Comparison of ENCODE assay signal across 8 mouse cellular contexts in the genomic region with DNA sequence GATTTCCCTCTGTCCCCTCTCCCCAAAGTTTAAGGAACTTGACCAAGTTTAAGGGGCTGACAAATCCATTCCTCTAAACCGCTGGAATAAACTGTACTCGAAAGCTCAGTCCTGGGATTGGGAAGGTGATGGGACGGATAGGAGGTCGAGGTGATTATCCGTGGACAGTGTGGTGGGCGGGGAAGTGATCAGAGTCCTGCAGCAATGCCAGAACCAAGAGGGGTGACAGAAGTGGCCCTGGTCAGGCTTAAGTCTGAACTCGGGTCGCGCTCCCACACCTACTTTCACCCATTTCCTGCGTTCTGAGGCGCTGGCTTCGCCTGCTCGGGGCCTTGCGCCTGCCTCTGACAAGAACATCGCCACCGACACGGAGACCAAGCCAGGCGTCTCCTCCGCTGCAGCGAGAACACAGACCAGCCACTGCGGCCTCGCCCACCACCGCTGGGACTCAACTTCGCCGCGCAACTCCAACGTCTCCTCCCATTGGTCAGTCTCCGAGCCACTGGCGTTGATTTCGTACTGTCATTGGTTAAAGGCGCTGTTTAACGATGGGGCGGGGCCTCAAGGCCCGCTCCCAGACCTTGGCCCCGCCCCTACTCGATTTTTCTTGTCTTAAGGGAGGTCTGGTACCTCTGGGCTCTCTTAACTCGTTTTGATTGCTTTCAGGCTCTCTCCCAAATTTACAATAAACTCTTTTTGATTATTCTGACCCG. TPM values are rescaled to one million over a fixed set of nuclear protein-coding genes. Genes with fewer than 3 reads are reported as not detected.
DNase-seq lines count a peak whose midpoint lies in the region; ATAC-seq and TF ChIP-seq lines count a peak whose summit lies in the region.

No protein-coding gene starts in this region.

- peak overlapping the region; percentile 81 for H3K27ac ChIP-seq in embryonic facial prominence, embryonic 13.5 days
- peak overlapping the region; percentile 59 for H3K27ac ChIP-seq in heart, adult 2 months
- H3K27ac ChIP-seq in limb, embryonic 13.5 days, result no peak overlapping the region
- peak overlapping the region; percentile 78 for H3K27ac ChIP-seq in midbrain, embryonic 16.5 days (ENCODE audit: low read length)

- intact Hi-C loops in heart, adult 2 months (cut with DNase I), result loop anchor here (2.0 kb wide), 1 partner anchor 320 kb away; a partner anchor contains a TSS

- no peaks in the 10 kb centered on the region for H3K79me2 ChIP-seq in heart, adult 2 months (replicated peaks; ENCODE audit: control insufficient read depth, insufficient read depth, low read length)

- H3K4me2 ChIP-seq in embryonic facial prominence, embryonic 13.5 days, result peak overlapping the region; percentile 89
- H3K4me2 ChIP-seq in limb, embryonic 13.5 days (replicated peaks), result peak overlapping the region; percentile 94
- peak overlapping the region; percentile 84 for H3K4me2 ChIP-seq in midbrain, embryonic 16.5 days (ENCODE audit: low read length)

- no peaks in the 10 kb centered on the region for H3K27me3 ChIP-seq in embryonic facial prominence, embryonic 13.5 days
- H3K27me3 ChIP-seq in heart, adult 2 months (ENCODE audit: control insufficient read depth, insufficient read depth, low read length), result no peaks in the 10 kb centered on the region
- no peaks in the 10 kb centered on the region for H3K27me3 ChIP-seq in limb, embryonic 13.5 days
- no peaks in the 10 kb centered on the region for H3K27me3 ChIP-seq in midbrain, embryonic 16.5 days (ENCODE audit: control insufficient read depth, insufficient read depth, low read depth, low read length)

- under 1% methylated on average over 38 of the region's 38 CpGs for WGBS in embryonic facial prominence, embryonic 13.5 days
- under 1% methylated on average over 38 of the region's 38 CpGs for WGBS in heart, adult 2 months
- WGBS in limb, embryonic 13.5 days, result under 1% methylated on average over 38 of the region's 38 CpGs
- under 1% methylated on average over 38 of the region's 38 CpGs for WGBS in midbrain, embryonic 16.5 days

- peak; percentile 92 for DNase-seq in 3134 (ENCODE audit: extremely low read depth, insufficient read length, low spot score)
- DNase-seq in adrenal gland, postnatal 36 days, result peak; percentile 89
- DNase-seq in heart, adult 2 months, result peak; percentile 88 to 89
- DNase-seq in kidney, adult 8-10 months, result peak; percentile 86 to 89
- peak; percentile 78 to 94 for DNase-seq in spleen, postnatal 10 days (ENCODE audit: low spot score in 2 of 2)

- TF ChIP-seq EP300 in heart, adult 2 months (IDR thresholded peaks at IDR 0.05; ENCODE audit: insufficient read depth, low read depth, low read length), result no peak

- ATAC-seq in embryonic facial prominence, embryonic 13.5 days (ENCODE audit: insufficient number of reproducible peaks, insufficient read depth, low FRiP score, low TSS enrichment, low read depth), result peak; percentile 92
- peak; percentile 96 for ATAC-seq in limb, embryonic 13.5 days (ENCODE audit: low FRiP score, low read depth)
- peak; percentile 93 for ATAC-seq in midbrain, embryonic 16.5 days

- peak overlapping the region; percentile 87 for H3K9ac ChIP-seq in embryonic facial prominence, embryonic 13.5 days
- H3K9ac ChIP-seq in heart, adult 2 months (ENCODE audit: low read depth, low read length), result no peak overlapping the region
- H3K9ac ChIP-seq in limb, embryonic 13.5 days, result peak overlapping the region; percentile 68
- H3K9ac ChIP-seq in midbrain, embryonic 16.5 days (ENCODE audit: low read depth, low read length), result peak overlapping the region; percentile 27; the same call in 1 of the 2 replicates

- no peaks in the 10 kb centered on the region for H3K9me3 ChIP-seq in embryonic facial prominence, embryonic 13.5 days
- no peaks in the 10 kb centered on the region for H3K9me3 ChIP-seq in limb, embryonic 13.5 days
- H3K9me3 ChIP-seq in midbrain, embryonic 16.5 days (replicated peaks; ENCODE audit: control insufficient read depth, low read length, poor library complexity, severe bottlenecking), result no peaks in the 10 kb centered on the region

- TF ChIP-seq CTCF in heart, adult 2 months (IDR thresholded peaks at IDR 0.05), result 0 out of 2 replicates have a peak, but pooled peaks have one; percentile 18

- peak overlapping the region; percentile 88 for H3K4me3 ChIP-seq in embryonic facial prominence, embryonic 13.5 days
- peak overlapping the region; percentile 66 for H3K4me3 ChIP-seq in heart, adult 2 months
- peak overlapping the region; percentile 81 for H3K4me3 ChIP-seq in limb, embryonic 13.5 days
- peak overlapping the region; percentile 89 for H3K4me3 ChIP-seq in midbrain, embryonic 16.5 days (ENCODE audit: low read depth, low read length)

- no peaks in the 10 kb centered on the region for H3K36me3 ChIP-seq in embryonic facial prominence, embryonic 13.5 days
- no peaks in the 10 kb centered on the region for H3K36me3 ChIP-seq in heart, adult 2 months (ENCODE audit: control insufficient read depth, insufficient read depth, low read length)
- H3K36me3 ChIP-seq in limb, embryonic 13.5 days, result peaks cover 3% of the 10 kb centered on the region; the same call in 1 of the 2 replicates
- no peaks in the 10 kb centered on the region for H3K36me3 ChIP-seq in midbrain, embryonic 16.5 days (ENCODE audit: control insufficient read depth, insufficient read depth, low read length)

- H3K4me1 ChIP-seq in embryonic facial prominence, embryonic 13.5 days, result peaks cover 18% of the 10 kb centered on the region
- peaks cover 2% of the 10 kb centered on the region for H3K4me1 ChIP-seq in heart, adult 2 months (ENCODE audit: control insufficient read depth, insufficient read depth, low read length)
- H3K4me1 ChIP-seq in limb, embryonic 13.5 days, result peaks cover 27% of the 10 kb centered on the region
- H3K4me1 ChIP-seq in midbrain, embryonic 16.5 days (ENCODE audit: control insufficient read depth, insufficient read depth, low read length), result peaks cover 20% of the 10 kb centered on the region

- TF ChIP-seq POLR2A in heart, adult 2 months (IDR thresholded peaks at IDR 0.05; ENCODE audit: insufficient read depth, low read depth, low read length), result no peak

RNA-seq across cellular contexts. Expression of a gene that starts 1.1 kb away (rescaled TPM):
- under 1 TPM; 0.36 to 0.56 TPM for total RNA-seq in adrenal gland, postnatal 36 days (2021)
- polyA plus RNA-seq in embryonic facial prominence, embryonic 13.5 days (2015; fragmentation: Nextera tagmentation; extraction: Ambion mirVana), result 14.8 and 16.8 TPM in 2 replicates
- under 1 TPM in 1 of 2 experiments, not detected in 1; 0.13 TPM for total RNA-seq in heart, adult 2 months (2021)
- 0.06 TPM in 1 of 2 replicates, not detected in the other for polyA plus RNA-seq in heart, adult 2 months (2012; rRNA removed)
- 11.8 and 15.9 TPM in 2 replicates for polyA plus RNA-seq in limb, embryonic 13.5 days (2015; fragmentation: Nextera tagmentation; extraction: Ambion mirVana)
- polyA plus RNA-seq in midbrain, embryonic 16.5 days (2015; fragmentation: Nextera tagmentation; extraction: Ambion mirVana), result 3.4 and 4.0 TPM in 2 replicates

RNA-seq across cellular contexts. Expression of a gene that starts 1.2 kb away (rescaled TPM):
- total RNA-seq in adrenal gland, postnatal 36 days (2021), result 10 to 100 TPM; 13.4 to 16.0 TPM
- 63.1 and 65.5 TPM in 2 replicates for polyA plus RNA-seq in embryonic facial prominence, embryonic 13.5 days (2015; fragmentation: Nextera tagmentation; extraction: Ambion mirVana)
- total RNA-seq in heart, adult 2 months (2021), result 1 to 10 TPM; 7.9 to 9.6 TPM
- polyA plus RNA-seq in heart, adult 2 months (2012; rRNA removed), result 7.3 and 10.3 TPM in 2 replicates
- polyA plus RNA-seq in limb, embryonic 13.5 days (2015; fragmentation: Nextera tagmentation; extraction: Ambion mirVana), result 59.5 and 62.9 TPM in 2 replicates
- polyA plus RNA-seq in midbrain, embryonic 16.5 days (2015; fragmentation: Nextera tagmentation; extraction: Ambion mirVana), result 49.6 and 53.5 TPM in 2 replicates
